Mouse (Mus musculus): ENCODE results near the gene Kcnip4. TPM values are rescaled to one million over a fixed set of nuclear protein-coding genes. Genes with fewer than 3 reads are reported as not detected.

Gene Kcnip4
- polyA plus RNA-seq, 1 experiment from 2014 or later = 3.3 TPM

- H3K9ac ChIP-seq = no peak overlapping the region
- H3K27ac ChIP-seq = no peak overlapping the region
- H3K36me3 ChIP-seq = no peaks in the 10 kb centered on the region
- no peaks in the 10 kb centered on the region for H3K9me3 ChIP-seq
- no peak overlapping the region for H3K4me3 ChIP-seq
- ATAC-seq (ENCODE audit: insufficient number of reproducible peaks, insufficient read depth, low FRiP score, low TSS enrichment) = no peak
- H3K27me3 ChIP-seq = no peaks in the 10 kb centered on the region
- H3K4me2 ChIP-seq (replicated peaks) = no peak overlapping the region
- WGBS = 84% methylated on average over 2 of the region's 2 CpGs
- no peaks in the 10 kb centered on the region for H3K4me1 ChIP-seq
Measured at GRCm38 (mm10) chr5:49292421-49292820, 232.3 kb downstream of the Kcnip4 start.

GRCm38 (mm10) chr5:49291801-49292200, 232.9 kb downstream of the Kcnip4 start:
- no peaks in the 10 kb centered on the region for H3K27me3 ChIP-seq
- H3K4me3 ChIP-seq = no peak overlapping the region
- H3K4me2 ChIP-seq (replicated peaks) = no peak overlapping the region
- H3K4me1 ChIP-seq = no peaks in the 10 kb centered on the region
- no peak for ATAC-seq (ENCODE audit: insufficient number of reproducible peaks, insufficient read depth, low FRiP score, low TSS enrichment)
- WGBS = 81% methylated on average over 3 of the region's 3 CpGs
- H3K9ac ChIP-seq = no peak overlapping the region
- no peak overlapping the region for H3K27ac ChIP-seq
- H3K9me3 ChIP-seq = no peaks in the 10 kb centered on the region
- no peaks in the 10 kb centered on the region for H3K36me3 ChIP-seq

GRCm38 (mm10) chr5:49285455-49286135, 239.1 kb downstream of the Kcnip4 start:
- Histone ChIP-seq H3K36me3 (no peaks in the 10 kb centered on the region), H3K27ac (no peak overlapping the region), H3K4me3 (peak overlapping the region; percentile 15; the same call in 1 of the 2 replicates), H3K9me3 (no peaks in the 10 kb centered on the region), H3K27me3 (no peaks in the 10 kb centered on the region), H3K9ac (no peak overlapping the region), H3K4me1 (peaks cover 3% of the 10 kb centered on the region; the same call in 1 of the 2 replicates), H3K4me2 (replicated peaks) (peak overlapping the region; percentile 48)
- 24% methylated on average over 12 of the region's 12 CpGs for WGBS
- ATAC-seq (ENCODE audit: insufficient number of reproducible peaks, insufficient read depth, low FRiP score, low TSS enrichment) = no peak

- no peaks in the 10 kb centered on the region for H3K36me3 ChIP-seq
- H3K27me3 ChIP-seq = no peaks in the 10 kb centered on the region
- no peak overlapping the region for H3K27ac ChIP-seq
- H3K4me2 ChIP-seq (replicated peaks) = peak overlapping the region; percentile 48
- no peak for ATAC-seq (ENCODE audit: insufficient number of reproducible peaks, insufficient read depth, low FRiP score, low TSS enrichment)
- H3K4me3 ChIP-seq = no peak overlapping the region
- 48% methylated on average over 6 of the region's 6 CpGs for WGBS
- H3K9ac ChIP-seq = no peak overlapping the region
- H3K9me3 ChIP-seq = no peaks in the 10 kb centered on the region
- peaks cover 3% of the 10 kb centered on the region; the same call in 1 of the 2 replicates for H3K4me1 ChIP-seq
Measured at GRCm38 (mm10) chr5:49284776-49285175, 239.9 kb downstream of the Kcnip4 start.

- no peak for ATAC-seq (ENCODE audit: insufficient number of reproducible peaks, insufficient read depth, low FRiP score, low TSS enrichment)
- 76% methylated on average over 5 of the region's 5 CpGs for WGBS
Measured at GRCm38 (mm10) chr5:49283403-49283802, 241.3 kb downstream of the Kcnip4 start.

GRCm38 (mm10) chr5:49271864-49272263, 252.8 kb downstream of the Kcnip4 start:
- Histone ChIP-seq H3K9me3 (no peaks in the 10 kb centered on the region), H3K4me1 (no peaks in the 10 kb centered on the region), H3K36me3 (no peaks in the 10 kb centered on the region), H3K27me3 (no peaks in the 10 kb centered on the region), H3K27ac (no peak overlapping the region), H3K4me2 (replicated peaks) (no peak overlapping the region), H3K9ac (no peak overlapping the region), H3K4me3 (no peak overlapping the region)
- ATAC-seq (ENCODE audit: insufficient number of reproducible peaks, insufficient read depth, low FRiP score, low TSS enrichment) = no peak

More at GRCm38 (mm10) chr5:49283403-49283802, 241.3 kb downstream of the Kcnip4 start:
- no peaks in the 10 kb centered on the region for H3K27me3 ChIP-seq
- H3K4me2 ChIP-seq (replicated peaks) = no peak overlapping the region
- H3K9me3 ChIP-seq = no peaks in the 10 kb centered on the region
- H3K9ac ChIP-seq = no peak overlapping the region
- no peak overlapping the region for H3K4me3 ChIP-seq
- no peak overlapping the region for H3K27ac ChIP-seq
- no peaks in the 10 kb centered on the region for H3K36me3 ChIP-seq
- H3K4me1 ChIP-seq = peaks cover 3% of the 10 kb centered on the region; the same call in 1 of the 2 replicates

GRCm38 (mm10) chr5:49268807-49269206, 255.9 kb downstream of the Kcnip4 start:
- no peak overlapping the region for H3K9ac ChIP-seq

GRCm38 (mm10) chr5:49259356-49259755, 265.4 kb downstream of the Kcnip4 start:
- Histone ChIP-seq H3K27ac (no peak overlapping the region), H3K4me2 (replicated peaks) (no peak overlapping the region), H3K36me3 (no peaks in the 10 kb centered on the region), H3K4me1 (no peaks in the 10 kb centered on the region), H3K9ac (no peak overlapping the region), H3K4me3 (no peak overlapping the region), H3K27me3 (no peaks in the 10 kb centered on the region), H3K9me3 (no peaks in the 10 kb centered on the region)
- no peak for ATAC-seq (ENCODE audit: insufficient number of reproducible peaks, insufficient read depth, low FRiP score, low TSS enrichment)
- 89% methylated on average over 4 of the region's 4 CpGs for WGBS

More at GRCm38 (mm10) chr5:49268807-49269206, 255.9 kb downstream of the Kcnip4 start:
- Histone ChIP-seq H3K9me3 (no peaks in the 10 kb centered on the region), H3K27me3 (no peaks in the 10 kb centered on the region), H3K36me3 (no peaks in the 10 kb centered on the region), H3K4me2 (replicated peaks) (no peak overlapping the region), H3K4me1 (no peaks in the 10 kb centered on the region), H3K4me3 (no peak overlapping the region), H3K27ac (no peak overlapping the region)
- ATAC-seq (ENCODE audit: insufficient number of reproducible peaks, insufficient read depth, low FRiP score, low TSS enrichment) = no peak
- WGBS = 91% methylated on average over 8 of the region's 8 CpGs

GRCm38 (mm10) chr5:49256850-49257249, 267.9 kb downstream of the Kcnip4 start:
- no peak for ATAC-seq (ENCODE audit: insufficient number of reproducible peaks, insufficient read depth, low FRiP score, low TSS enrichment)
- Histone ChIP-seq H3K9me3 (no peaks in the 10 kb centered on the region), H3K4me2 (replicated peaks) (no peak overlapping the region), H3K4me3 (no peak overlapping the region), H3K4me1 (no peaks in the 10 kb centered on the region), H3K36me3 (no peaks in the 10 kb centered on the region), H3K9ac (no peak overlapping the region), H3K27ac (no peak overlapping the region), H3K27me3 (no peaks in the 10 kb centered on the region)
- WGBS = 85% methylated on average over 3 of the region's 3 CpGs

- WGBS = 80% methylated on average over 4 of the region's 4 CpGs
- H3K4me3 ChIP-seq = no peak overlapping the region
- ATAC-seq (ENCODE audit: insufficient number of reproducible peaks, insufficient read depth, low FRiP score, low TSS enrichment) = no peak
Measured at GRCm38 (mm10) chr5:49255983-49256382, 268.7 kb downstream of the Kcnip4 start.

GRCm38 (mm10) chr5:49247081-49247480, 277.6 kb downstream of the Kcnip4 start:
- Histone ChIP-seq H3K4me2 (replicated peaks) (no peak overlapping the region), H3K4me1 (no peaks in the 10 kb centered on the region), H3K27ac (no peak overlapping the region), H3K9me3 (no peaks in the 10 kb centered on the region), H3K36me3 (no peaks in the 10 kb centered on the region), H3K27me3 (no peaks in the 10 kb centered on the region), H3K9ac (no peak overlapping the region), H3K4me3 (no peak overlapping the region)
- no peak for ATAC-seq (ENCODE audit: insufficient number of reproducible peaks, insufficient read depth, low FRiP score, low TSS enrichment)
- WGBS = 85% methylated on average over 2 of the region's 2 CpGs

More at GRCm38 (mm10) chr5:49255983-49256382, 268.7 kb downstream of the Kcnip4 start:
- no peaks in the 10 kb centered on the region for H3K4me1 ChIP-seq
- no peaks in the 10 kb centered on the region for H3K9me3 ChIP-seq
- H3K36me3 ChIP-seq = no peaks in the 10 kb centered on the region
- H3K27me3 ChIP-seq = no peaks in the 10 kb centered on the region
- H3K4me2 ChIP-seq (replicated peaks) = no peak overlapping the region
- H3K27ac ChIP-seq = no peak overlapping the region
- no peak overlapping the region for H3K9ac ChIP-seq

GRCm38 (mm10) chr5:49244414-49244813, 280.3 kb downstream of the Kcnip4 start:
- no peak overlapping the region for H3K27ac ChIP-seq
- no peak overlapping the region for H3K9ac ChIP-seq
- no peaks in the 10 kb centered on the region for H3K27me3 ChIP-seq
- no peak for ATAC-seq (ENCODE audit: insufficient number of reproducible peaks, insufficient read depth, low FRiP score, low TSS enrichment)
- no peak overlapping the region for H3K4me3 ChIP-seq
- H3K4me2 ChIP-seq (replicated peaks) = no peak overlapping the region
- 78% methylated on average over 4 of the region's 4 CpGs for WGBS
- H3K9me3 ChIP-seq = no peaks in the 10 kb centered on the region
- H3K4me1 ChIP-seq = no peaks in the 10 kb centered on the region
- no peaks in the 10 kb centered on the region for H3K36me3 ChIP-seq

Measured in embryonic facial prominence, embryonic 12.5 days (tissue).